Mouse (Mus musculus) gastrocnemius, postnatal 36 days (tissue): ENCODE measurements around the gene Calm5. TPM values are rescaled to one million over a fixed set of nuclear protein-coding genes. Genes with fewer than 3 reads are reported as not detected.
"Not testable (repeated sequence)": the region's sequence is repeated elsewhere in the genome, so short reads cannot be mapped to it uniquely, and the experiment has no call there.

Experiments used
- DNase-seq, 2 experiments: peaks; one replicate each; pipeline ENCODE4 v3.0.0; 2022
- intact Hi-C: fragments of 180-260 bp; cut with DNase I; formaldehyde crosslinking; loops from one replicate; pipeline ENCODE4 v1.15.1; 2025
- long read RNA-seq, 2 experiments: library from polyadenylated mRNA; stranded (forward); transcript quantifications; one replicate each; pipeline ENCODE4 v2.0.0; 2021
- total RNA-seq, 2 experiments: library from RNA; stranded (reverse); gene quantifications; 2 replicates each; pipeline ENCODE4 v1.2.3; 2021

Gene Calm5
- not detected for total RNA-seq
- long read RNA-seq, experiment 1 = 0 reads
- long read RNA-seq, experiment 2 = 0 reads

DNA sequence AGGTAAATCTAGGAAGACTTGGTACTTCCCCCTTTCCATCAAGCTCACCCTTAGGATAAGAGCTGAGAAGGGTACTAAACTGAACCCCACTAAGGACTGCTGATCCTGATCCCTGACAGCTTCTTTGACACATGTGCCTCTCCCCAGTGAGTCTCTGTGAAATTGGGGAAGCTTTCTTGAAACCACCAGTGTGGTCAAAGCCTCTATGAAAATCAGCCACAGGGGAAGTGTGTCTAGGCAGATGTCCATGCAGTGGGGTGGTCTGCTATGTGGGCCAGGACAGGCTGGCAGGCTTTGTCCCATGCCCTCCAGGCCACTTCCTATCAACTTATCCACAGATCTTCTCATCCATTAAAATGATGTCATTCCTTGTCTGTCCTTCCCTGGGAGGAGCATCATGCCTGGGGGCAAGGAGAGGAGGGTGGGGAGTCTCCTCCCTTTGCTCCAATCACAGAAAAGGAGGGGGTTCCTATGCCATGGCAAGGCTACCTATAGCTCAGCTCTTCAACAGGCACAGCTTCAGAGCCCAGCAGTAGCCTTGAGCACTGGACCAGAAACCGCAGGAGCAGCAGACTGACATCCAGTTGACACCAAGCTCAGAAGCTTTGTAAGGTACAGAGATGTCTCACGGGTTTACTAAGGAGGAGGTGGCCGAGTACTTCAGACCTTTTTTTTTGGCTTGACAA lies at the start of gene Calm5:
Calm5 (plus strand) TSS at position 526 of the 686 bp plus-strand sequence.
- intact Hi-C loops, DNase-seq: not testable (repeated sequence)

DNA sequence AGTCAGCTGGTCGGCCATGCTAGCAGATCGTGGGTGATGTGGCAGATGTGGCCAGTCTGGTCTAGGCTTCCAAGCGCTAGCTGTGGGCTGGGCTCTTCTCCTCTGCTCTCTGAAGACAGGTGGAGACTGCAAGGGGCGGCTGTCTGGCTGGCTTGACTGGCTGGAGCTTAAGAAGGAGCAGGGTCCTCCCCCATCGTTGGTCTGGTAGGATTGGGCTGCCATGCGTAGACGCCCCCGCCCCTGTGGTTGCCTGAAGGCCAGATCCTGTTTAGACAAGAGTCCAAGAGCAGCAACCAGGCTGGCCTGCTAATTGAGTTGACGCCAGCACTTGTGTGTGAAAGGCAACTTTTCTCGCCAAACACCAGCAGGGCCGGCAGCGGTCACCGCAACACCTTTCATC lies 49.8 kb upstream of the Calm5 start, which contains the start of gene Calml3:
Calml3 (minus strand) TSS at position 131 of the 400 bp plus-strand sequence.
- intact Hi-C loops = no loop called here
- no peak for DNase-seq

DNA sequence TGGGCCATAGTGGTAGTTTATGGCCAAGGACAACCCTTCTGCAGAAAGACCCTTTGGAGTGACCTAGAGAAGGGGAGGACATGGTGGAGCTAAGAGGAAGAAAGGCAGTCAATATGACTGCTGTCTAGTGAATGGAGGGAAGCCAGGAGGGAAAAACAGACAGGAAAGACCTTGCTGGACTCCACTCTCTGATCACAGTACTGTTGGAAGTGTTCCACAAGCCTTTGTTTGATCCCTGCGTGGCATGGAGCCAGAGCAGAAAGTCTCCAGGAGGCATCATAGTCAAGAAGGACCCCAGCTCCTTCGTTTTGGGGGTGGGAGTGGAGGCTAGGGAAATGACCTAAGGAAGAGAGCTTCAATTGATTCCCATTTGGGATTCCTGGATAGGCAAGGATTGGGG lies 48.8 kb upstream of the Calm5 start:
- intact Hi-C loops = no loop called here
- DNase-seq = no peak

DNA sequence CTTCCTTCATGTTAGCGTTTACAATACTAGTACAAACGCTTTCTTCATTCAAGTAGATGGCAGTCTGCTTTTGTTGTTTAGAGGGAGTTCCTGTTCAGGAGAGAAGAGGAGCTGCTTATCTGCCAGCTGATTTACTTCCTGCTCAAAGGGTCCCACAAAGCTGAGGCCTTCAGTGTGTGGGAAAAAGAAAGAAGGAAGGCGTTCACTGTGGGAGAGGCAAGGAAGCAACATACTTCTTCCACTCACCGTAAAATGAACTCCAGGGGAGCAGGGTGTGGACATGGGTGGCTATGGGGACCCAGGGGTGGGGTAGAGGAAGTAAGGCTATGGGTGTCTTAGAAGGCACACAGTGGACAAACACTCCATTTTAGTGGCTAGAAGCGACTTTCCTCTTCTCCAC lies 48.3 kb upstream of the Calm5 start:
- intact Hi-C loops = no loop called here

DNA sequence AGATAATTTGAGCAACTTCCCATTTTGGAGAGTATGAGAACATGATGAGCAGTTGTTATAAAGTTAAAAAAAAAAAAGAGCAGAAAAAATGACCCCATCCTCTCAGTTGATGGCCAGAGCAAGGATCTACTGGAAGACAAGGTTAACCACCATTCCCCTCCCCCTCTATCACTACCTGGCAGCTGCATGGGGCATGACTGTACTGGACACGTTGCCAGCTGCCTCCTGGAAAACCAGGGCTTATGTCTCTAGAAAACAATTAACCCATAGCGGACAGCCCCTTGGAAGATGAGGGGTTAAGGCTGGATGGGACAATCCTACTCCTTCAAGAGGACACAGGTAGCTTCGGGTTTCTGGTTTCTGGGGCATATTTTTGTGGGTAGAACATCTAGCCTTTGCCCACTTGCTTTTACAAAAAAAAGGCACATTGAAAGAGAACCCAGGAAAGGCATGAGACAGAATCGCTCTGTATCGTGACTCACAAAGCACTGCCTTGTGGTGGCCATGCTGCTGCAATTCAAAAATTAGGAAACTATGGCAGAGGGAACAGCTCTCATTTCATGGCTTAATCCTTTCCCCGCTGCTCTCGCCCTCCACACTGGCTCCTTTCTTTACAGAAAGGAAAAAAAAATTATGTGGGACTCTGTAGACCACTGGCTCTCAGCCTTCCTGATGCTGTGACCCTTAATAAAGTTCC lies 46.7 kb upstream of the Calm5 start:
- intact Hi-C loops = no loop called here
- DNase-seq = no peak

More for the DNA sequence above, 48.3 kb upstream of the Calm5 start:
- DNase-seq = no peak

DNA sequence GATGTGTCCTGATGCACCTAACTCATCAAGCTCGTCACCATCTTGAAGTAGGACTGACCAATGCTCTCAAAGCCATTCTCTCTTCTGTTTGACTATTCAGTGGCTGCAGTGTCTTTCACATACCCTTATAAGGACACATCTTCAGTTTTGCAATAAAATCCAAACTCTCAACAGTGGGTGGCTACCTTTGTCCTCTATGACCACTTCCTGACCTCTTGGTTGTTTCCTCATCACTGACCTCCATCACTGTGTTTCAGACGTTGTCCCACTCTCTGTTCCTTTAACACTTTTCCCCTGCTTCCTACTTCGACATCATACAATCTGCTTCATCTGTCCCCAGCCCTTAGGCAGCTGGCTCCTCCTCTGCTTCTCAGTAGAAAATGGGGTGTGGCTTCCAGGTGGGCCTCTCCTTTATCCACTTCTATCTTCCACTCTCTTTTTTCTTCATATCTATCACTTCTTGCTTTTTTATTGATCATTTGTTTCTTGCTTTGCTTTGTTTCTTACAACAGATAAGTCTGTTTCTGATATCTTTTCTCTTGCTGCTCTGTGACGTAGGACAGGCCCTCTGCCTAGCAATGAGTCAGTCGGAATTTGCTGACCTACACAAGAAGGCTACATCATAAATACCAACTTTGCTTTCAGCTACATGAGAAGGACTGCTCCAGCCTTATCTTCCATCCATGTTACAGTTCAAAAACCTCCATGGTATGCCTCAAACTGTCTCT lies 35.8 kb upstream of the Calm5 start:
- intact Hi-C loops = no loop called here

DNA sequence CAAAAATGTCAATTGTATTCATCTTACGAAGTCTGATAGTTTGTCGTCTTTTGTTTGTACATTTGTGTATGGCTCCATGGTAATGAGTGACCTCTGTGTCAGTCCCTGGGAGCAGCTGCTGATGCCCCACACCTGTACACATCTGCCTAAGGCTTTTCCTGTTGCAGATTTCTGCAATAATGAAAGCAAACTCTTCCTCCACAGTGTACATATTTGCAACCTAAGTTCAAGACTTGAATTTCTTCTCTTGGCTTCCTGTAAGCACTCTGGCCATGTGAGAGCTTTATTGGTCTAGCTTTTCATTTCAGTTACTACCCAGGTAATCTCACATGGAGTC lies 35.3 kb upstream of the Calm5 start:
- intact Hi-C loops = no loop called here
- DNase-seq = no peak

More for the DNA sequence above, 35.8 kb upstream of the Calm5 start:
- no peak for DNase-seq

DNA sequence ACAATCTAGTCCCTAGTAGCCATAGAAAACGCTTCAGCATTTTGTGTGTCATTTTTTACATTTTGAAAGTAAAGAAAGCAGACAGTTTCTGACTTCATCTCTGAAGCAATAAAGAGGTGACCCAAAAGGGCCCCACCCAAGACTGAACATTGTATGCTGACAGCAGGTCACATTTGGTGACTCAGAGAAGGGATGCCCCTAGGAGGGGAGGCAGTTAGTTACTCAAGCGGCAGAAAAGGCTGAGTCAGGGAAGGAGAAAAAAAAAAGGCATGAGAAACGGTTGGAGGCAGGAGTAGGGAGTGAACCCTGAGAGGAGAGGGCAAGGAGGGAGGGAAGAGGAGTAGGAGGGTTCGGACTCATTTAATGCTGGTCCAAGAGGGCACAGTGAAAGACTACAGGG lies 31.9 kb upstream of the Calm5 start:
- intact Hi-C loops = no loop called here
- DNase-seq = no peak

DNA sequence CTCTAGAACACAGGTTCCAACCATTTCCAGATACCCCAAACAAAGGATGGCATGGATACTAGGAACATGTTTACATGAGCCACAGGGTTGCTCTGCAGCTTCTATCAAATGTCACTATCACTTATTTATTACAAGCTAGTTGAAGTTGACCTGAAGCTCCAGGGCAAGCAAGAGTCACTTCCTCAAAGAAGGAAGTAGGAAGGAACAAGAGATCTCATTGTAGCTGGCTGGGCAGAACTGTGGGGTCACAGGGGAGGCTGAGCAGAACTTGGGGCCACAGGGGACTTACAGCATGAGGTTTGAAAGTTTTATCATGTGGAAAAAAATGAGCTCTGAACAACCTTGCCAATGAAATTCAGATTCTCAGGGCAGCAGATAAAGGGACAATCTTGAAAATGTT lies 28.2 kb upstream of the Calm5 start:
- DNase-seq = no peak
- intact Hi-C loops = no loop called here

DNA sequence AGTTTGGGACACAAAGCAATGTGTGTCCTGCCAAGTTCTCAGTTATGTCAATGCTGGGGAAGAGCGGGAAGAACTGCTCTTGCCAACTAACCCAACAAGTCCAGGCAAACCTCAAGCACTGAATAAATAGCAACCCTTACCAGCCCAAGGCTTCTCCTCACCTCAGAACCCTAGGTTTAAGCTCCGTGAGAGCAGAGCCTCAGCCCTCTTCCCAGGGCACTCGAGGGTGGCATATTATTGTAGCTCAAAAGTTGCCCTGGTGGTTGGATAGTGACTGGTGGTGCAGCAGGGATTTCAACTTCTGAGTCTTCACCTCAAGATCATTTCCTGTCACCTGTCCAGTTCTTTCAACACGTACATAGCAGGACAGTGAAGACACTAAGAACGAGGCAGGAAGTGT lies 22.4 kb upstream of the Calm5 start:
- no peak for DNase-seq
- intact Hi-C loops = no loop called here

DNA sequence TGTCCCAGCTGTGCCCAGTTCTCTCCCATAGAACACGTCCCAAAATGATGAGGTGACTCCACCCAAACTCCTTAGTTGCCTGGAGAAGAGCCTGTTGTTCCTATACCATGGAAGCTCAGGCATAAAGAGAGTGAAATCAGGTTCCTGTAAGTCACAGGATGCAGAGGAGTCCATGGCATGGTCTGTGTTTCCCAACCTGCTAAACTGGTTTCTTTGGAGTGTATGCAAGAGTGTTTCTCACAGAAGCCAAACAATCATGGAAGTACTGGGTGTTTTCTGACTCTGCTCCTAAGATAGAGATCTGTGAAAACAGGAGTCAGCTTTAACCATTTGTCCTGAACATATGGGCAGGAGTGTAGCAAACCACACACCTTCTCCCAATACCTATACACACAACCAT lies 22.0 kb upstream of the Calm5 start:
- intact Hi-C loops = no loop called here
- DNase-seq = no peak

DNA sequence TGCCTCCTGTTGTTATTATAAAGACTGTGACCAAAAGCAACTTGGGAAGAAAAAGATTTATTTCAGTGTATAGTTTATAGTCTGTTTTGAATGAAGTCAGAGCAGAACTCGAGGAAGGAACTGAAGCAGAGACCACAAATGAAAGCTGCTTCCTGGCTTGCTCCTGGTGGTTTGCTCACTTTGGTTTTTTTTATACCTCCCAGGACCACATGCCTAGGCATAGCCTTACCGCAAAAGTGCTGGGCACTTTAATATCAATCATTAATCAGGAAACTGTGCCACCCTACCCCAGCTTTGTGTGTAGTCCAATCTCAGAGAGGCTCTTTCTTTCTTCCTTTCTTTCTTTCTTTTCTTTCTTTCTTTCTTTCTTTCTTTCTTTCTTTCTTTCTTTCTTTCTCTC lies 21.5 kb upstream of the Calm5 start:
- intact Hi-C loops = no loop called here
- no peak for DNase-seq

DNA sequence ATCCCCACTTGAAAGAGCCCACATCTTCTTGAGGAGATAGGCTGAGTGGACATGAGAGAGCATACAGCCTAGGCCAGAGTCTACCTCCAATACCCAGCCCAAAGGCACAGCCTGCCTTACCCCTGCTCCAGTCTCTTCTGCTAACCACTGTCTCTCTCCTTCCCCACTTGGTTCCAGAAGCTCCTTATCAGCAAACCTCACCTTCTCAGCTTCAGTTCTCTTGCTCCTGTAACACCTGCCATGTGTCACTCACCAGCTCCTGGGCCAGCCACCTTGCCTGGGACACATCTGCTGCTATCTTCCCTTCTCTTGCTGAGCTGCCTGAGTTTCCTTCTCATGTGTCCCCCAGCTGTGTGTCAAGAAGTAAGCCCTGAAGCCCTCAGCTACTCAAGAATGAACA lies 20.3 kb upstream of the Calm5 start:
- intact Hi-C loops, DNase-seq: not testable (repeated sequence)

DNA sequence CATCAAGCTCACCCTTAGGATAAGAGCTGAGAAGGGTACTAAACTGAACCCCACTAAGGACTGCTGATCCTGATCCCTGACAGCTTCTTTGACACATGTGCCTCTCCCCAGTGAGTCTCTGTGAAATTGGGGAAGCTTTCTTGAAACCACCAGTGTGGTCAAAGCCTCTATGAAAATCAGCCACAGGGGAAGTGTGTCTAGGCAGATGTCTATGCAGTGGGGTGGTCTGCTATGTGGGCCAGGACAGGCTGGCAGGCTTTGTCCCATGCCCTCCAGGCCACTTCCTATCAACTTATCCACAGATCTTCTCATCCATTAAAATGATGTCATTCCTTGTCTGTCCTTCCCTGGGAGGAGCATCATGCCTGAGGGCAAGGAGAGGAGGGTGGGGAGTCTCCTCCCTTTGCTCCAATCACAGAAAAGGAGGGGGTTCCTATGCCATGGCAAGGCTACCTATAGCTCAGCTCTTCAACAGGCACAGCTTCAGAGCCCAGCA lies 16.6 kb upstream of the Calm5 start, which contains the start of gene Calm4:
Calm4 (plus strand) TSS at position 446 of the 496 bp plus-strand sequence.
- DNase-seq, intact Hi-C loops: not testable (repeated sequence)

DNA sequence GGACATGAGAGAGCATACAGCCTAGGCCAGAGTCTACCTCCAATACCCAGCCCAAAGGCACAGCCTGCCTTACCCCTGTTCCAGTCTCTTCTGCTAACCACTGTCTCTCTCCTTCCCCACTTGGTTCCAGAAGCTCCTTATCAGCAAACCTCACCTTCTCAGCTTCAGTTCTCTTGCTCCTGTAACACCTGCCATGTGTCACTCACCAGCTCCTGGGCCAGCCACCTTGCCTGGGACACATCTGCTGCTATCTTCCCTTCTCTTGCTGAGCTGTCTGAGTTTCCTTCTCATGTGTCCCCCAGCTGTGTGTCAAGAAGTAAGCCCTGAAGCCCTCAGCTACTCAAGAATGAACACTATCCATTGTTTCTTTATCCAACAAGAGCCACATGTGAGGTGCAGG lies 13.3 kb upstream of the Calm5 start:
- intact Hi-C loops, DNase-seq: not testable (repeated sequence)

DNA sequence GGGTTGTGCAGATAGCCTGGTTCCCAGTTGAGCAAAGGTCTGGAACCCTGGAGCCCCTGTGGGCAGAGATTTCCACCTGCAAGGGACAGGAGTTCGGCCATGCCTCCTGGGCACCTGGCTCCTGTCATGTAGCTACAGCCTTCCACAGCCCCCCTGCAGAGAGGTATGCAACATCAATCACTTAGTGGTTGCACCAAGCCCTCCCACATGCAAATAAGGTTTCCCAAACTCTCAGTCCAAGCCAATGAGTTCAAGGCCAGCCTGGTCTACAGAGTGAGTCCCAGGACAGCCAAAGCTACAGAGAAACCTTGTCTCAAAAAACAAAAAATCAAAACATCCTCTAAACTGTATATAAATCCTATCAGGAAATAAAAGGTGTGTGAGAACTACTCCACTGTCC lies 3.6 kb upstream of the Calm5 start:
- intact Hi-C loops = no loop called here
- no peak for DNase-seq

DNA sequence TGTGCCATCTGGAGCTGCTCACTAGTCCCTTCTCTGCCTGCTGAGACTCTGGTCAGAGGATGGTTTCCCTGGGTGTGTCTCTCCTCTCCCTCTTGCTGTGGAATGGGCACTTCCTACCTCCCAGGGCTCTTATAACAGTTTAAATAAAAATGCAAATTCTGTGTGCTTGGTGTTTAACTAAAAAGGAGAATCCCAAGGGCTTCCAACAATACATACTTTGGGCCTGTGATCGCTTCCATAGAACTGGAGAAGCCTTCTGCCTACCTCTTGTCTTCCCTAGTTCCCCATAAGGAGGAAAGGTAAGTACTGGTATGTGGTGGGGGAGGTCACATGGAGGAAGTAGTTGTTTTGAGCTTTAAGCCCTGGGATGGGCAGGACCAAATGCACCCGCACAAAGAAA lies 883 bp downstream of the Calm5 start:
- DNase-seq = no peak
- intact Hi-C loops = no loop called here

DNA sequence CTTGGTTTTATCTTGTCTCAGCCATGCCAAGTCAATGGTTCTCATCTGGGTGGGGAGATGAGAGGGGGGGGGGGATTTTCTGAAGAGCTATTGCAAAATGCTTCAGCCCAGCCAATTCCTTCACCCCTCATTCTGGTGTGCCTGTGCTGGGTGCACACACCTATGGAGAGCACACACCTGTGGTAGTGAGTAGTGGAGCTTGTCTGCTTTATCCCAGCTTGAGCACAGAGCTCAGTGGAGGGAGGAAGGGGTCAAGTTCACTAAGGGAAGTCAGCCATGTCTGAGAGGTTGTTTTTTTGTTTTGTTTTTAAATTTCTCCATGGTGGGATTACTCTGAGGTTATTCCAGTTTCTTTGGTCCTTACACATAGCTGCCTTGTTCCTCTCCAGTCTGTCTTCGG lies 2.3 kb downstream of the Calm5 start:
- intact Hi-C loops = no loop called here
- DNase-seq = no peak

DNA sequence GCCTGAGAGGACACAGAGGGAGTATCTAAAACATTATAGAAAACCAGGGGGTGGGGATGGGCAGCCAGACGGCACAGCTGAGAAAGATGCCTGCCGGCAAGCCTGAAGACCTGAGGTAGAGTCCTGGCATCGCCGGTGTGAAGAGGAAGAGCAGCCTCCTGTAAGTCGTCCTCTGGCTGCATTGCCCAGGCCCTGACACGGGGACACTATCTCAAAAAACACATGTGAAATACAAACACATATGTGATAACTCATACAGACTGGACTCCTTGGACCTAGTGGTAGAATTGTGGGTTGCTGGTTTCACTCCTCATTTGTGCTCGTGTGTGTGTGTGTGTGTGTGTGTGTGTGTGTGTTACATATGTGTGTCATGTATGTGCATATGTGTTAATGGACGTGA lies 7.3 kb downstream of the Calm5 start:
- intact Hi-C loops = no loop called here

DNA sequence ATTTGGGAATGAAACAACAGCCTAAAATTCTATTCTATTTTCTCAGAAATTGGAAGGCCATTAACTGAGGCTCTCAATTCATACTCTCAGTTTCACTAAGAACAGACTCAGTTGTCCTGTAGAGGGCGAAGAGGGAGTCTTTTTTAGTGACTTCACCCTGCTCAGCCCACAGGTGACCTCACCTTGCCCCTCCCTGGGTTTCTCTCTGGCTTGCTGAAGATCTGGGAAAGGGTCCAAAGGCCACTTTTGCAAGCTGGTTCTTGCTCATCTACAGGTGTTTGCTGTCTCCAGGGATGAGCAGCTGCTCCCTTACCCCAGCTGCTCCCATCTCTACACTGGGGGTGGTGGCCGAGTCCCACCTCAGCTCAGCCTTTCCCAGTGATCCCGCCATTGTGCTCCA lies 8.4 kb downstream of the Calm5 start:
- no peak for DNase-seq
- intact Hi-C loops = no loop called here

More for the DNA sequence above, 7.3 kb downstream of the Calm5 start:
- no peak for DNase-seq

DNA sequence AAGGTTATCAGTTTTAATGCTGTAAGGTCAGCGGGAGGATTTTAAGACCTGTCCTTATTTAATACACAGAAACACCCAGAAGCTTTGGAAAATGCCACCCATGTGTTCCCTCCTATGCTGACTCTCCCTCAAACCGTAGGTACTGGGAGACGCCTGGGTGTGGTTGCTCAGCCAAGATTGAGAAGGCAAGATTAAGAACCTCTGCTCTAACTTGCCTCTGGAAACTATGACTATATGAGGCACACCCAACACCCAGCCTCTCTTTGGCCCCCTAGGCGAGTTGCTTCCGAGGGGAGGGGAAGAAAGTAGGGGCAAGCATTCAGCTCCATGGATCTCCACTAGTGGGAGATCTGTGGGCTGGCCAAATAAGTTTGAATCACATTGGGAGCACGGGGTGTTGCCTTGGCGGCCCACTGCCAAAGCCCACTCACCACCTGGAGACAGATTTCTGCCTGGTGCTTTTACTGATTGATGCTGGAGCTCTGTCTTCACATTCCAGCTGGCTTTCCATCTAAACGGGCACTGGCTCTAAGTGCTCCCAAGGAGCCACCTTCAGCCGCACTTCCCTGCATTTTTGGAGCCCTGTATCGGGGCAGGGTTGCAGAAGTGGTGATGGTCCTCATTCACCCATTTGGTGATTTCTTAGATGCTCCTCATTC lies 9.1 kb downstream of the Calm5 start:
- intact Hi-C loops = no loop called here

More for the DNA sequence above, 9.1 kb downstream of the Calm5 start:
- no peak for DNase-seq
